Mouse (Mus musculus): ENCODE results near the gene Tmco3.
A peak's percentile ranks its signal among the peaks of the same experiment; 100 is the strongest.
"Not testable (repeated sequence)": the region's sequence is repeated elsewhere in the genome, so short reads cannot be mapped to it uniquely, and the experiment has no call there.

Gene Tmco3

DNA sequence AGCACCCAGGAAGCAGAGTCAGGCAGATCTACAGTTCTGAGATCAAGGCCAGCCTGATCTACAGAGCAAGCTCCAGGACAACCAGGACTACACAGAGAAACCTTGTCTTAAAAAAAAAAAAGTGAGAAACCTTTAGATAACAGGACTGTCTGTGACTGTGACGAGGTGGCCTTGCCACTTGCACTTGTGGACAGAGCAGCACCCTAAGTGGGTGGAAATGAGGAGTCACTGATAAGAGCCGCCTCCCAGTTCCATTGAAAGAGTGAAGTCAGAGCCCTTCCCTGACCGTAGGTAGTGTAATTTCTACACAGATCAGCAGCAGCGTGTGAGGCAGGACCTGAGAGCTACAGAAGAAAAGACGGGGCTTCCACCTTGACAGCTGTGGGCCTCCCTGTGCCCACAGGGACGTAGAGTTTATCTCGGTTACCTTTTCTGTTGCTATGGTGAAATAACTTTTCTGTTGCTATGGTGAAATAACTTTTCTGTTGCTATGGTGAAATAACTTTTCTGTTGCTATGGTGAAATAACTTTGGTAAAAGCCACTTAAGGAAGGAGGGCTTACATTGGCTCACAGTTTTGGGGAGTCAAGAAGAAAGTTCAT is 18.4 kb downstream of the Tmco3 start:
- no peak for DNase-seq

DNA sequence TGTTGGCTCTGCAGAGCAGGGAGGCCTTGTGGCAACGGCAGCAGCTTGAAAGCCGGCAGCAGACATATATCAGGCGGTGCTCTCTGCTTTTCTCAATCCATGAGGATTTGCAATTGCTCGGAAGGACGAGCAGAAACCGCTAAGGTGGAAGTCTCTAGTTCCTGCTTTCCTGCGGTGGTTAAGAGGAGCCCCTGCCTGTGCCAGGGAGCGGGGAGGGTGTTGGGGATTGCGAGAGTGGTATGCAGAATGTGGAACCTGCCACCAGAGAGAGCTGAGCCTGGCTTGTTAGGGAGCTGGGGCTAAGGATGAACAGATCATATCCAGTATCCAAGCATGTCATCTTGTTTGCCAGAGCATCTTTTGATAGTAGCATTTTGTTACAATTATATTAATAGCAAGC is 18.9 kb downstream of the Tmco3 start:
- DNase-seq, result no peak

DNA sequence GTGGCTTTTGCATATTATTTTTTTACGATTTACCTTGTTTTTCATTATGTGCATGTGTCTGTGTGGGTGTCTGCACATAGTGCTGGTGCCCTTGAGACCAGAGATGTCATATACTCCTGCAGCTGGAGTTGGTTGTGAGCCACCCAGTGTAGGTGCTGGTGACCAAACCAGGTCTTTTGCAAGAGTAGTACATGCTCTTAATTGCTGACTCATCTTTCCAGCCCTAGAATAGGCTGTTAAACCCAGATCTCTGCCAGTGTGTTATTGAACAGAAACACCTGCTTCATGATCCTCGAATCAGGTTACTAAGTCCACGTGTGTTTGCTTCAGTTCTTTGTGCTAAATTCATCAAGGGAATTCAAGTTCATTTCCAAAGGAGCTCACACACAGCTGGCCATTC is 26.9 kb downstream of the Tmco3 start:
- DNase-seq, result no peak

DNA sequence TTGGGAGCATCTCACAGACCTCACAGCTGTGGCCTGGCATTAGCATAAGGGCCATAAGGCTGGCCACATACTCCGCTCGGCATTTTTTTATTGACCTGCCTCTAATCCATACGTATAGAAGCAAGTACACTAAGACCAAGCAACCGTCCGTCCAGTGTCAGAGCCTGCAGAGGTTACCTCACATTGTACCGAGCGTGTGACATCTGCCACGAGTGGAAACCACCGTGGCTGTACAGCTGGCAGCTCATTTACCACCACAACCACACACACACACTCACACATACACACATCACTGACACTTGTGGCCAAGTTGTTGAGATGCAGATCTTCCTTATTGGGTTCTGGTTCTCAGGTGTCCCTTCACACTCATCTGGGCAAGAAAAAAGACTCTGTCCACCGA is 28.7 kb downstream of the Tmco3 start:
- no peak for DNase-seq

DNA sequence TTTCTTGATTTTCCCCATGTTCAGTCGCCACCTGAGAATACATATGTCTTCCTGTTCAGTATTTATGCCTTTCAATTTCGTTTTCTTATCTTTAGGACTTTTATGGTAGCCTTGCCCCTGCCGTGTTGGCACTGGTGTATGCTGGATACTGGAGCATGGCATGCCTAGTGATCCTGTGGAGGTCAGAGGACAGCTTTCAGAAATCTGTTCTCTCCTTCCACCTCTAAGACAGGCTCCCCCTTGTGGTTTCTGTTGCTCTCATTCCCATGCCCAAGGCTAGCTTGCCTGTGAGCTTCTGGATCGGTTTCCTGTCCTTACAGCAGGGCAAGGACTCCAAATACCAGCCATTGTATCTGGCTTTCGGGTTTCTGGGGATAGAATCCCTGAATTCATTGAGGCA is 38.6 kb downstream of the Tmco3 start:
- DNase-seq, result peak in 1 of 2 experiments; percentile 19

DNA sequence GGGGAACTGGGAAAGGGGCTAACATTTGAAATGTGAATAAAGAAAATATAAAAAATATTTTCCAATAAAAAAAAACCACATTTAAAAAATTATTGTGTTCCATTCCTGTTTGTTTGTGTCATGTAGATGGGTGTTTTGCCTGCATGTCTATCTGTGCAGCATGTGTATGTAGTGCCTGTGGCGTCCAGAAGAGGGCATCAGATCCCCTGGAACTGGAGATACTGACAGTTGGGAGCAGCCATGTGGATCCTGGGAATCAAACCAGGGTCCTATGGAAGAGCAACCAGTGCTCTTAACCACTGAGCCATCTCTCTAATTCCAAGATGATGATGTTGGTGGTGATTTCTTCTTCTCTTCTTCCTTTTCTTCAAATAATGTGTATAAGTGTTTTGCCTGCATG is 46.7 kb downstream of the Tmco3 start:
- no peak for DNase-seq

DNA sequence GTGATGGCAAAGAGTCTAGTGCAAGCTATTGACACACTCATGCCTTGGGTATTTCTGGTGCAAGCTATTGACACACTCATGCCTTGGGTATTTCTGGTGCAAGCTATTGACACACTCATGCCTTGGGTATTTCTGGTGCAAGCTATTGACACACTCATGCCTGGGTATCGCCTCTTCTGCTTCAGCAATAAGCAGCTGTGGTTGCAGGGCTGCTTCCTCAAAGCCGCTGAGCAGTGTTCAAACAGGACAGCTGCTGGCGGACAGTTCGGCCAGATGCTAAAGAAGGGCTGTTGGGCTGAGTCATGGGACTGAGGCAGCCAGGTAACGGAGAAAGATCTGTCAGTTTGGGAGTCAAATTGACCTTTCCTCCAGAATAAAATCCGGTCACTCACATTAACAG is 49.3 kb downstream of the Tmco3 start:
- DNase-seq, result not testable (repeated sequence)

DNA sequence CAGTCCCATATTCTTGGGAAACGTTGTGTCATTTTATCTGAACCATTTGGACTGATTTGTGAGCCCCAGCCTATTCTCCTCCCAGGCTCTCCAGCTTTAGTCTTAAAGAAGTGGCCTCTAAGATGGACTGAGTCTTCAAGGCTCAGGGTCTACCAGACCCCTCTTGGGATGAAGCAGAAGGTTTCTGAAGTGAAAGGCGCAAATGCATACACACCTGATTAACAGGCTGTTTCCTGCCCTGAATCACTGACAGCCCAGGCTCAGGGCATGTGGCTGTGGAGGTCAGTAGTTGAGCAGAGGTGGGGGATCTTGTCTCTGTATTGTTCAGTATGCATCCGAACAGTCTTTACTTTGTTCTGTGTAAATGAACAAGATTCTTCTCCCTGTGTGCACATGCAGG is 49.7 kb downstream of the Tmco3 start:
- no peak for DNase-seq

DNA sequence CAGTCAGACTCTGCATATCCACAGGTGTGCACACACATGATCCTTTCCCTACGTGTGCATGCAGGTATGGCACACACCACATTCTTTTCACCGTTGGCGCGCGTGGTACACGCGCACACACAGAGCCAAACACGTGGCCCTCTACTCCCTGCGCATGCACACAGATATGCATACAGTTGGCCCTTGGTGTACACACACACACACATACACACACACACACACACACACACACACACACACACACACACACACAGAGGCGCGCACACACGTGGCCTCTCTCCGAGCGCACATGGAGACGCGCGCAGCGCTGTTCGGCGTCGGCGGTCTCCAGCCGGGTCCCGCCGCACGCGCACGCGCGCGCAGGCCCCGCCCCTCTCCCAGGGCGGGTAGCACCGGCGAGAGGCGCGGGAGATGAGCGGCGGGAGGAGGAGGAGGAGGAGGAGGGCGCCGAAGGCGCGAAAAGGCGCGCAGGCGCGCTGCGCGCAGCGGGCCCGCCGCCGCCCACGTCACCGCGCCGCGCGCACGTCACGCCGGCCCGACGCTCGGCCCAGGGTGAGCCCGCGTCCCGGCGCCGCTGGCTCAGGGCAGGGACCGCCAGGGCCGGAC is 50.4 kb downstream of the Tmco3 start, which contains the start of gene Tfdp1:
TSS of gene Tfdp1 (plus strand) at position 497 of the 606 bp plus-strand sequence.
- peak; percentile 74 to 81 for DNase-seq

DNA sequence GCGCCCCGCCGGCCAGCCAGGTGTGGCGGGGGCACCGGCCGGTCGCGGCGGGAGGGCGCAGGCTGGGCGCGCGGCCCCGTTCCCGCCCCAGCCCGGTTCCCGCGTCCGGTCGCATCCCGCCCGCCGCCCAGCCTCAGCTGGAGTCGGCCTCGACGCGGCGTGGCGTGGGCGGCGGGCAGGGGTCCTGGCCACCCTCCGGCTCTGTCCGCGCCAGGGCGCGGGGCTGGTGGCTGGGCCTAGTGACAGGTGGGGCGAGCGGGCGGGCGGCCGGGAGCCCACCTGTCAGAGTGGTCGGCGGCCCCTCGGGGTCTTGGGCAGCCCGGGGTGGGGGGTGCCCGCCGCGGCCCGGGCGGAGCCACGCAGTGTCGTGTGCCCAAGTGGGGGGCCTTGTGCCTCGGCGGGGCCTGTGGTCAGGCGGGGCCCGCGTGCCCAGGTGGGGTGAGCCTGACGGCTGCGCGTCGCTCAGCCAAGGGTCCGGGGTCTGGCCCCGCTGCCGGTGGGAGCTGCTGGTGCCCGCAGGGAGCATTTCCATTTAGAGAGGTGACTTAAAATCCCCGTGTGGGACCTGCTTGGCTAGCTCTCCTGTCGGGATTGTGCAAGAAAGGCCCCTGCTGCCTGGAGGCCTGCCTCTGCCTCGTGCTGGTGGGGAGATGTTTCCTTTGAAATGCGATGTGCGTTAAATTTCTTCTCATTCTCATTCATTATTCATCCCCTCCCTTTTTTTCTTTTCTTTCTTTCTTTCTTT is 51.1 kb downstream of the Tmco3 start:
- peak; percentile 16 to 33 for DNase-seq

DNA sequence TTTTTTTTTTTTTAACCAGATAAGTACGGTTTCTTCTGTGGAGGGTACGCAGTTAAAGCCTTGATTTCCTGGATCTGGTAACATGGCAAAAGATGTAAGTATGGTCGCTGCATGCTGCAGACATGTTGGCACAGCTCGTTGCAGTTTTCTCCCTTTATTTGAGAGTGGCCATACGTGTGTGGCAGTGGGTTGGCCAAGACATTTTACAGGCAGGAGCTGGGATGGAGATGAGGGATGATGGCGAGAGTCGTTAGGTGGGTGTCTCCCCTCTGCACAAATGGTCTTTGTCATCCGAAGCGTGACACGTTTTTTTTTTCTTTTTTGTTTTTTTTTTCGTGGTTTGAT is 51.6 kb downstream of the Tmco3 start:
- no peak for DNase-seq

DNA sequence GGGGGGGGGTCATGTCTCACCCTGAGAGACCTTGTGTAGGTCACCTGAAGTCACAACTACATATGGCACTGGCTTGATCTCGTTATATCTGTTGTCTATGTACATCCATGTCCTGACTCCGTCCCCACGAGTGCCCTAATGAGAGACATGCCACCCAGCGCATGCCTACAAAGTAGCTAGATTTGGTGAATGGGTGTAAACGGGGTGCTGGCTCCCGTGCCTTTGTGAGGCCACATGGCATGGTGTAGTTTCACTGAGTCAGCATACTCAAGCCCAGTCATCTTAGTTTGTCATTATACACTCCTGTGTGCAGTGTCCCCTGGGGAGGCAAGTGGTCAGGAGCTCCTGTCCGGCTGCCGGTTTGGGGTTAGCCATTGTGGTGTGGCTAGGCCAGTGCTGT is 52.7 kb downstream of the Tmco3 start:
- no peak for DNase-seq

DNA sequence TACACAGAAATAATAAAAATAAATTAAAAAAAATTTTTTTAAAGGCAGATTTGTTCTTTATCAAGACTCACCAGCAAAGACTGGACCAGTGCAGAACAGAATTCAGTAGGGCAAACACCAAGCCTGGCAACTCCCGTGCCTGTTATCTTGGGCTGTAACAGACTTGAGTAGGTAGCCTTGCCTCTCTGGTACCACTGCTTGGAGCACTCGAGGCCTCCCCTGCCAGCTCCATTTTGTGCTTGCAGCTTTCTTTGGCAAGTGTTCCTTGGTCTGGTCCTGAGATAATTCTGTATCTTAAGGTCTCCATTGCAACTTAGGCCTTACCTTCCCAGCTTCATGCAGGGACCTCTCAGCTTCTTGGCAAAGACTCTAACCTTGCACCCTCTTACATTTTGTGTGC is 54.4 kb downstream of the Tmco3 start:
- DNase-seq, result no peak

DNA sequence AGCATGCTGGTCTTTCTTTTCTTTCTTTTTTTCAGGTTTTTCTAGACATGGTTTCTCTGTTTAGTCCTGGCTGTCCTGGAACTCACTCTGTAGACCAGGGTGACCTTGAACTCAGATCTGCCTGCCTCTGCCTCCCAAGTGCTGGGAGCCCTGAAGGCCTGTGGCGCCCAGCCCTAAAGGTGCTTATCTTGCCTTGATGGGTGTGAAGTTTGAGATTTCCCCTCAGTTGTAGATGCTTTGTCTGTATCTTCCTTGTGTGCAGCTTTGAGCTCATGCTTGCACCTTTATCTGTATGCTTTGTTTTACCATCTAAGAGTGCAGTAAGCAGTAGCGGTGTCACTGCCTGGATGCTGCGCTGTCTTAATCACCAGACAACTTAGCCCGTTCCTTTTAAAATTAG is 55.1 kb downstream of the Tmco3 start:
- DNase-seq, result no peak

DNA sequence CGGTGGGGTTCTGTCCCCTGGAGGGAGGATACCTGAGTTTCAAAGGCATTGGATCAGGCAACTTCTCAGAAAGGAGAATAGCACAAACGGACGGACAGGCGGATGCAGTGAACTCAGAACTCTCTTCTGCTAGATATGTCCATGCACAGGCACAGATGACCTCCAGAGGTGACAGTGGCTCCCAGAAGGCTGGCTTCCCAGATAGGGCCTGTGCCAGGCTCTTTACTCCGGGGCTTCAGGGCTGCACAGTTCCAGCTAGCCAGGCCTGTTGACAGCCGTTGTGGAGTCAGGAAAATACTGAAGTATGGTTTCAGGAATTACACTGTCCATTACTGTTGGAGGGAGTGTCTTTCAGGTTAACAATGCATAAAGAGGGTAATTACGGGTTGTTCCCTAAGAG is 62.1 kb downstream of the Tmco3 start:
- DNase-seq, result no peak

DNA sequence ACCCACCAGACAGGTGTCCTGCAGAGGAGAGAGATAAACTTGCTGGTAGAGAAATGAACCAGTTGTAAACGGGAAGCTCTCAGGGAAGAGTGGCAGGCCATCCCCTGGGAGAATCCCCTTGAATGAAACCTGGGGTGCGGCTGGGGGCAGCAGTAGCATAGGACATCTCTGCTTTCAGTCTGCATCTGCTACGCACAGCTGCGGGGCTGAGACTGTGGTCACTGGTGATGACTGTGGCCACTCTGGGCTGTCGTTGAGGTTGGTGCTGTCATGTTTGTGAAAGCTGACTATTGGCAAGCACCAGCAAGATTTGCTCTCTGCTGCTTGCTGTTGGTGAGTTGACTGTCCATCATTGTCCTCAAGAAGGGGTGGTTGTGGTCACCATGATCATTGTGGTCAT is 63.6 kb downstream of the Tmco3 start:
- no peak for DNase-seq

DNA sequence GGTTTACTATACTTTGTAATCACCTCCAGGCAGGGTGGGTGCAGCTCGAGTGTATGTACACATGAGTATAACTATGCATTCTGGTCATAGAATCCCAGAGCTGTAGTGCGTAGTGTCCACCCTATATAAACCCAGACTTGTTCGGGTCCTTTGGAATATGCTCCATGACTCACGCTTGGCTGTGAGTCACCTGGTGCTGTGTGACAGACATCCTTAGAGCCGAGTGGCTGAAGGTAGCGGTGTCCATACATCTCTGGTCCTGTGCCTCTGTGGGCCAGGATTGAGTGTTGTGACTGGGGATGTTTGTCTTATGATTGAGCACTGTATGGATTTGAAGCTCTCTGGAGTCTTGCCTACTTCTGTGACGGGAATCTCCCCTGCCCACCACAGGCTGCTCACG is 64.6 kb downstream of the Tmco3 start:
- DNase-seq, result no peak

DNA sequence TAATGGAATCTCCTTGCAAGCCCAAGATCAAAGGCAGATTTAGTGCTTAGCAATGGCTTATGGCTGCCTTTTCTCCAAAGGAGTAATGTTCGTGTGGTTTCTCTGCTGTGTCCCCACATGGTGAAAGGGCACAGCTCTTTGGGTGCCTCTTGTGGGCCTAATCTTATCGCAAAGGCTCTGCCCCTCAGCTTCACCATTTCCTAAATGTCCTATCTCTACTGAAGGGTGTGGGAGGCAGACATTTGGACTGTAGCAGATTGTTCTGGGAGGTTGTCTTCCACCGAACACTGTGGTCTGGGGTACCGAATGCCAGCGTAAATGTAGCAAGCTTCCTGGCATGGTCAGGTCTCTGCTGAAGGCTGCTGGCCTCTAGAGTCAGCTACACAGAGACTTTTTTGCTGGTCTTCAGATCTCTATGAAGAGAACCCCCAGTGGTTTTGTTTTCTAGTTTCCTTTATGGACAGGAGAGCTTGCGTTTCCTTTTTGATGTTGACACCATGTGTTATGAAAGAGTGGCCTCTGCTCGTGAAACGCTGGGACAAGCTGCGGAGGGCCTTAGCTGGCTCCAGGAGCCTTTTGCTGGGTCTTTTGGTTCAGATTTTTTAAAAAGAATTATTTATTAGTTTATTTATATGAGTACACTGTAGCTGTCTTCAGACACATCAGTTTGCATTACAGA is 65.3 kb downstream of the Tmco3 start:
- no peak for DNase-seq

DNA sequence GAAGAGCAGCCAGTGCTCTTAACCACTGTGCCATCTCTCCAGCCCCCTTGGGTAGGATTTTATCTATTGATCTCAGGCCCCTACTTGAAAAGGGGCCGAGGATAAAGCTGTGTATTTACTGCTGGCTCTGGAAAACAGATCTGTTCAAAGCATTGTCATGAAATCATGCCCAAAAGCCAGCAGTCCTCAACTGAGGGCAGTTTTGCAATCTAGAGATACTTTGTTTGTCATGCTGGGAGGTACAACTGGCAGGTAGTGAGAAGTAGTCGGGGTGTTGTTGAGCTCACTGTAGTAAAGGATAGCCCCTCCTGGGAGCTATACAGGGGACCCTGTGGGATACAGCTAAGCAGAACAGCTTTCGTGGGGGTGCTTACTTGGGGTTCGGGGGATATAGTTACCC is 65.9 kb downstream of the Tmco3 start:
- no peak for DNase-seq

DNA sequence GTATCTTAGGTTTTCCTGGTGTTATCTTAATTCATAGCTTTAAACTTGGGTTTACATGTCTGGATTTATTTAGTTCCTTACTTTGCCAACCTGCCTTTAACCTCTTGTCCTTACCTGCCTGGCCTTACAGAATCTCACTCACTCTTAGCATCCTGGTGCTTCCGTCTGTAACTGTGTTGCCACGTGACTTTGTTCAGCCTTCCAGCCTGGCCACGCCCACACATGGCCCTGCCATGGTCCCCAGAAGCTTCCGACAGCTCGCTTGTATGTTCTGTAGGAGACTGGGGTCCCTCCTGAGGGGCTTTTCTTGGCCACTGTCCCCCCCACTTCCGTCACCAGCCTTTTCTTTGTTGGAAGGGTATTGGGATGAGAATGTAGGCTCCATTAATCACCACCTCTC is 68.2 kb downstream of the Tmco3 start:
- no peak for DNase-seq

DNA sequence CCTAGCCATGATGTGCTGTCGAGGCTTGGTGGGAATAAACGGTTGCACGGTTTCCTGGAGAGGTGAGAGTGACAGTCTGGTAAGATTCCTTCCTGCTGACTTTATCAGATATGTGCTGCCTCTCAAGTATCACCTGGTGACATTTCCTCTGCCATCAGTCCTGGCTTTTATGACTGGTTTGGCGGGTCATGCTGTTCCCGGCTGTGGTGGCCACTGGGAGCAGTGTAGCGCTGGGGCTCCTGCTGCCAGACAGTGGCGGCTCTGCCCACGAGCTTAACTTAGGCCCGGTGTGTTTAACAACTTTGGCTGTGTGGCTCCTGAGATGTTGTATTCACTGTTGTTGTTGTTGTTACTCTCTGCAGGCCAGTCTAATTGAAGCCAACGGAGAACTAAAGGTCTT is 68.7 kb downstream of the Tmco3 start:
- no peak for DNase-seq

DNA sequence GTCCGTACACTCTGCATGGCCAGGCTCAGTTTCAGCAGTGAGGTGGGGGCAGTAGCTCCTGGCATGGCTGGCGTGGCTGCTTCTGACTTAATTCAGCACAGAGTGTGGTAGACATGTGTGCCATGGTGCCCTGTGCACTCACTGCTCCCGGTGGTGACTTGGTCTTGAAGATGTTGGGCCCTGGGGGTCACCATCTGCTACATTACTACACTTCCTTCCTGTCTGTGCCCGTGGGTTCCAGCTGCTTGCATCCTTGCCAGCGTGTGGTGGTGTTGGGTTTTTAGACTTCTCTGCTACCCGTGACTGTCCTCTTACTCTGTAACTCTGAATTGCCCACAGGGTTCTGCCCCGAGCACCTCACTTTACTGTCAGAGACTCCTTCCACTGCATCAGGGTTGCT is 72.2 kb downstream of the Tmco3 start:
- DNase-seq, result no peak

DNA sequence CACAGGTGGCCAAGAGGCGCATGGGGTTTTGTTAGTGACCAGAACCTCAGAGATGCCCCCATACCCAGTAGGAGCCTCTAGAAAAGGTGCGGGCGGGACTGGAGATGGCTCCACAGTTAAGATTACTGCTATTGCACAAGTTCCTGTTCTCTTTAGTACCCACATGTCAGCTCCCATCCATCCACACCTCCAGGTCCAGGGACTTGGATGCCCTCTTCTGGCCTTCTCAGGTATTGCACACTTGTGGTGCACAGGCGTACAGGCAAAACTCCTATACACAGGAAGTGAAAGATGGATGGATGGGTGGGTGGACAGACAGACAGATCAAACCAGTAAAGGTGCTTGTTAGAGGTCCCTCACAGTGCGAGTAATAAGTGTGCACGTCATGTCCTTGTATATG is 73.9 kb downstream of the Tmco3 start:
- no peak for DNase-seq

All from lung, adult 18-20 months (tissue).